Mouse (Mus musculus): ENCODE measurements around the gene Pkd1l1.

Pkd1l1 gene

GRCm38 (mm10) chr11:8821403-8821802 is 151.7 kb downstream of the Pkd1l1 start:
- no peak for DNase-seq (ENCODE audit: extremely low spot score)

GRCm38 (mm10) chr11:8817376-8817775 is 155.7 kb downstream of the Pkd1l1 start:
- no peak for DNase-seq (ENCODE audit: extremely low spot score)

- no peak for DNase-seq (ENCODE audit: extremely low spot score)
These were observed 158.8 kb downstream of the Pkd1l1 start for GRCm38 (mm10) chr11:8814097-8814790.

- DNase-seq (ENCODE audit: extremely low spot score), result peak; percentile 79
These were observed 161.5 kb downstream of the Pkd1l1 start for GRCm38 (mm10) chr11:8811506-8812100.

GRCm38 (mm10) chr11:8809644-8810043 is 163.4 kb downstream of the Pkd1l1 start:
- DNase-seq (ENCODE audit: extremely low spot score), result no peak

DNA sequence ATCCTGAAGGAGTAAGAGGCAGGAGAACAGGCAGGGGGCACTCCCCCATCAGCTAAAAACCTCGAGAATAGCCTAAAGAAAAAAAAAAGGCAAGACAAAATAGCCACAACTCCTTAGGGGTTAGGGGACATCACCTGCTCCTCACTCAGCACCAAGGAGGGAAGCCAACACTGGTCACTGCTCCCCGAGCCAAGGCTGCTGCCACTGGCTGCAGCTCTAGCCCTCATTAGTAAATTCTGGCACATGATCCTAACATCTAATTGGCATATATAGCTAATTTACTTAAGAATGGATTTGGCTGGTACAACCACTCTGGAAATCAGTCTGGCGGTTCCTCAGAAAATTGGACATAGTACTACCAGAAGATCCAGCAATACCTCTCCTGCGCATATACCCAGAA is 166.1 kb downstream of the Pkd1l1 start:
- DNase-seq (ENCODE audit: extremely low spot score), result no peak

- DNase-seq (ENCODE audit: extremely low spot score), result no peak
These were observed 168.9 kb downstream of the Pkd1l1 start for GRCm38 (mm10) chr11:8804178-8804577.

DNA sequence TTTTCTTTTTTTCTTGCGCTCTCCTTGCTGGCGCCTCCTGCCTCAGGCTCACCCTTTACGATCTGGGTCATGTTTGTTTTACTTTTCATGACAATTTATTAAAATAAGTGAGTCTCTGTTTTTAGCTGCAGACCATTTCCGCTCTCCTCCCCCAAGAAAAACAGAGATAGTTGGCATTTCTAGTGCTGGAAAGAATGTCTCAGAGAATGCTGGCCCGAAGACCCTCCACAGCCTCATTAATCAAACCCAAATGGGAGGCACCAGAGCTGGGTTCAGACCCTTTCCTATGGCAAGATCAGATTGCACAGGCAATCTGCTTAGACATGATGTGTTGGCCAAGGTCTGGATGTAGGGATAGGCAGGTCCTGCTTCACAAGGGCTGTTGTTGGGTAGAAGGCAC is 175.6 kb downstream of the Pkd1l1 start:
- DNase-seq (ENCODE audit: extremely low spot score), result peak; percentile 41

- DNase-seq (ENCODE audit: extremely low spot score), result no peak
These were observed 178.0 kb downstream of the Pkd1l1 start for GRCm38 (mm10) chr11:8795031-8795430.

DNA sequence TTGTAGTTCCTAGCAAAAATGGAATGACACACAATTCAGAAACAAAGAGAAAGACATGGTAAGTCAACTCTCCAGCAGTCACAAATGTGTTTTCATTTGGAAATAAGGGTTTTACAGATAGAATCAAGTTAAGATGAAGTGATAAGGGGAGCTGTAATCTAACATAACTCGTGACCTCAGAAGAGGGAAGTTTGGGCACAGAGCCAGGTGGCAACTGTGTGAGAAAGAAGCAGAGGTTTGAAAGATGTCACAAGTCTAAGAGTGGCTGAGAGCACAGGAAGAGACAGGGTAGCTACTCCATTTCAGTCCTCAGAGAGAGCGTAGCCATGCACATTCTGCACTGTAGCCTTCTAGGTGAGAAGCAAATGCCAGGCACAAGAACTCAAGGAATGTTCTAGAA is 180.9 kb downstream of the Pkd1l1 start:
- no peak for DNase-seq (ENCODE audit: extremely low spot score)

DNA sequence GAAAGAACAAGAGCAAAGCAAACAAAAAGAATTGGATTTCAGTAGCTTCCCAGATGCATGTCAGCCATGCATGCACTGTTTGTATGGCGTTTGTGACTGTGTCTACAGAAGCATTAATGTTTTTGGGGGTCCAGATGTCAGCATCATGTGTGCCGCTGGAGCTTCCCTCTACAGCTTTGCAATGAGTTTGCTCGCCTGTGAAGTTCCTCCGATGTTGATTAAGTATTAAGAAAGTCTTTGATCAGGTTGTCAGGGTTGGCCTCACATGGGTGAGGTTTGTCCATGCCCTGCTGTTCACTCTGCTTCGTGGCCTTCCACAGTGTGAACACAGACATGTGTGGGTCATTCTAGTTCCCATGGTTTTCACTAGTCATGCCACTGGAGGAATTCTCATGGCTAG is 183.9 kb downstream of the Pkd1l1 start:
- DNase-seq (ENCODE audit: extremely low spot score), result no peak

- DNase-seq (ENCODE audit: extremely low spot score), result no peak
These were observed 185.5 kb downstream of the Pkd1l1 start for GRCm38 (mm10) chr11:8787604-8788003.

GRCm38 (mm10) chr11:8784413-8784812 is 188.7 kb downstream of the Pkd1l1 start:
- DNase-seq (ENCODE audit: extremely low spot score), result no peak

GRCm38 (mm10) chr11:8782141-8782465 is 191.0 kb downstream of the Pkd1l1 start:
- DNase-seq (ENCODE audit: extremely low spot score), result no peak

GRCm38 (mm10) chr11:8781308-8782140 is 191.5 kb downstream of the Pkd1l1 start:
- no peak for DNase-seq (ENCODE audit: extremely low spot score)

DNA sequence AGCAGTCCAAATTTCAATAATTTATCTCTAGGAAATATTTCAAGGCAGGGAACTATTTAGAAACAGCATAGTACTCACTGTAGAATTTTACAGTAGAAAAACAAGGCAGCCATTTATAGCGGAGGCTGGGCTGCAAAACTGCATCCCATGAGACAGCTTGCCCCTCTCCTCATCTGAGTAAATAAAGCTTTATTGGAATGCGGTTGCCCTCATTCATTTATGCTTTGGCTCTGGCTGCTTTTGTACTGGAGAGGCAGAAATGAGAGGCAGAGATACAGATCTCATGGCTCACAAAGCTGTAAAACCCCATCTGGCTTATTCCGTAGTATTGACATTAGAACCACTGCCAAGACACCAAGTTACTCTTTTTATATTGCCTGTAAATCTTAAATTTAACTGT is 193.6 kb downstream of the Pkd1l1 start:
- DNase-seq (ENCODE audit: extremely low spot score), result no peak

Data from embryo, embryonic 9.5 days (tissue).